Mouse (Mus musculus): ENCODE measurements at regions not wholly inside any gene's neighbourhood (a gene's known extent, or its start where the extent isn't known, plus 50 kb on each side); places are given as distances from the start of the nearest gene placed in this dataset.

DNA sequence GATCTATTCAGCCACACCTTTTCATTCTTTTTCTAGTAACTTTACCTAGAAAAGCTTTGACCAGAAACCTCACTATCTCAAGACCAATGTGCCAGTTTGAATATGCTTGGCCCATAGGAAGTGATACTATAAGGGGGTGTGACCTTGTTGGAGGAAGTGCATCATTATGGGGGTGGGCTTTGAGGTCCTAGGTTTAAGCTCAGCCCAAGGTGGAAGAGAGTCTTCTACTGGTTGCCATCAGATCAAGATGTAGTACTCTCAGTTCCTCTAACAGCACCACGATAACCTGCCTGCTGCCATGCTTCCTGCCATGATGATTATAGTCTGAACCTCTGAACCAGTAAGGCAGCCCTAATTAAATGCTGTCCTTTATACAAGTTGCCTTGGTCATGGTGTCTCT is 105.0 kb upstream of the Cited2 start:
- no peak for DNase-seq

DNA sequence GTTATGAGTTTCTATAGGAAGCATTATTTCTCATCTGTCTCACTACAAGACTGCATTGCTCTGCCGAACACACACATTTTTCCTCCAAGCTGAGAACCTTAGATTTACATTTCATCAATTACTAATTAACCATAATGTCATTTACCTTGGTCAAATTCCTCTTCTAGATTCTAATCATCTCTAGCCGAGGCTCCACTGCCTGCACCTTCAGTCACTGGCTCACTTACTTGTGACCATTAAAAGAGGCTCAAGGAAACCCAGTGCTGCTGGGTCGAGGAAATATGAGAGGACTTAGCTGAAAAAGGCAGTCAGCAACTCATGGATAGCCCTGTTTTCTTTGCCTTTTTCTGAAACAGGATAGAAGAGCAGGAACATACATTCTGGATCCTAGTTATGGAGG is 103.4 kb upstream of the Cited2 start:
- DNase-seq: peak in 1 of 2 experiments; percentile 35

DNA sequence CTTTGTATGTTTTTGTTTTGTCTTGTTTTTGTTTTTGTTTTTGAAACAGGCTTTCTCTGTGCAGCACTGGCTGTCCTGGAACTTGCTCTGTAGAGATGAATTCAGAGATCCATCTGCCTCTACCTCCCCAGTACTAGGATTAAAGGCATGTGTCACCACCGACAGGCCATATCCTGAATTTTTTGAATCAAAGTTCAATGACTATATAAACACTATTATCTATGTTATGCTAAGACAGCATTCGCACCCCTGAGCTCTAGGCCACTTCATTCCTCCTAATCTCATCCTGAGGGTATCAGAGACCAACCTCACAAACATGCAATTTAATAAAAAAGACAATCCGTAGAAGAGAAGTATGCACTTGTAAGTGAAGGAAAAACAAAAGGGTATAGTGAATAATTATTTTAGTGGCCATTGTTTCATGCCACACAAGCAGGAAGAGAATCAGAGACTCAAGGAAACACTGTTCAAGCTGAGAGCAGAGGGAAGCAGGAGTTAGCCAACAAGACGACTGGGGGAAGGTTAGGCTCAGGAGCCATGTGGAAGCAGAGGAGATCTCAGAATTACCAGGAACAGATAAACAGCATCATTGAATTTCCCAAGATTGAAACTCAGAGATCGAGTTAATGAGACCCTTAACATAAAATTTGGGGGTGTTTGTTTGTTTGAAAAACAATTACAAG is 101.2 kb upstream of the Cited2 start:
- no peak for DNase-seq

DNA sequence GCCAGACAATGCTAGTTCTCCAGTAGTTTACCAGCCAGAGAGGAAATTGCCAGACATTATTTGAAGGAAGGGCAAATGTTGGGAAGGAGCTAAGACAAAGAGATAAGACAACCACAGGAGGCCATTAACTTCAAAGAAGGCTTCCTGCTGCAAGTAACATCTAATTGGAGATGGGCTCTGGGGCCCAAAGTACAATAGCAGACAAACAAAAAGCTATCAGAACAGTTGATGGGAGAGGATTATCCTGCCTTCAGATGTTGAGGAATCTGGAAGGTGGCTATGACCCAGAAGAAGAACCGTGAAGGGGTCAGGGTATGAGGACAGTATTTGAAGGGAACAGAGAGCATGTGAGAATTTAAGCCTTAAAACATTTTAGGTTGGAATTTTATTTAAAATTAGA is 100.2 kb upstream of the Cited2 start:
- DNase-seq: no peak

DNA sequence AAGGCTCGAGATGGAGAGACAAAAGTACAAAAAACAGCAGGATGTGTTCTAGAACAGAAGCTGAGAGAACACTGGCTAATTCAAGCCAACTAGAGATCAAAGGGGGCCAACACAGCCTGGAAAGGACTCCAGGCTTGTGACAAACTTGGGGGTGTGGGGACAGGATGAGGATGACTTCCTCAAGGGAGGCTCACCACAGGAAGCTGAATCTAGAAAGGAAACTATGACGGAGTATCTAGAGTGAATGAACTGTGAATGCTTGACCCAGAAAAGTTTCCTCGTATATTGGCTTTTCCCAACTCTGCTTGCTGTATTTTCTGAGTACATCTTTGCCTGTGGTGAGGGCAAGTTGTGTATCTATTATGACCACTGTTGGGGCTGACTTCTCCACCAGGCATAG is 93.3 kb upstream of the Cited2 start:
- DNase-seq: no peak

DNA sequence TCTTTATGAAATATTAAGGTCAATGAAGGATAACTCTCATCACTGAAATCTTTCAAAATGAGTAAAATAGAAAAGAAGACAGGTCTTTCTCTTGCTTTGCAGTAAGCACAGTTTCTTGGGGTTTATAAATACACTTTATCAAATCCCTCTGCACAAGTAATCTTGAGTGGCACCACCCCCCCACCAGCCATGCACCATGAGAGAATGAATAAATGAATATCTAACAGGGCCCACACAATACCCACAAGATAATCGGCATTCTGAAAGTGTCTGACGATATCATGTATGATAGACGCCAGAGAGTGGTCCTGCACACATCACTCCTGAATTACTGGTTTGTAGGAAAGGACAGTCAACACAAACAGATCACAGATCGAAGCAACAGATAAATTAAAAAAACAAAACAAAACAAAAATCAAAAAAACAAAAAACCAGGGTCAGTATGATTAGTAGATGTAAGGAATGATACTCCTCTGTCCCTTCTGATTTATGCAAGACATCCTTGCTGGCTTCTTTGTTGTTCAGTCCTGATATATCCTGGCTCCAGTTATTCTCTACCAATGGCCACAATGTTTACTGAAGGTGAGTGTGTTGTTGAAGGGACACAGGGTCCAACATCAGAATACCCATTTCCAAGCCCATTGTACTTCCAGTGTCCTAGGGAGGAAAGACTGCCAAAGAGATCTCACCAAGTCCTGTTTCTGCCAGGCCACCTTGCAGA is 92.0 kb upstream of the Cited2 start:
- DNase-seq: no peak

DNA sequence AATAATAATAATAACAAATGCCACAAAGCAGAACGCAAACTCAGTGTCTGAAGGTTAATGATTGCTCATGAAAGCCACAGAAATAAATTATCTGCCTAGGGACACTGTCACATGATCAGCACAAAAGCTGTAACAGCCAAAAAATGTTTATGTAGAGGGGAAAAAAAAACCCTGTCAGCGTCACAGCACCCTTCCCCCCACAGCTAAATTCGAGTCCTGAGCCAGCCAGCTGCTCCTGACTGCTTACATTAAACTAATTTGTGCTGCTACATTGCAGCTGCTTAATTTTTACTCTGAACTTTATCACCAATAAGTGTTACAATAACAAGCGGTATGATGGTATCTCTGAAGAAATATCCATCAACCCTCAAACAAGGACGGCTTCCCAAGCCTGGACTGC is 91.2 kb upstream of the Cited2 start:
- DNase-seq: peak; percentile 61 to 73

DNA sequence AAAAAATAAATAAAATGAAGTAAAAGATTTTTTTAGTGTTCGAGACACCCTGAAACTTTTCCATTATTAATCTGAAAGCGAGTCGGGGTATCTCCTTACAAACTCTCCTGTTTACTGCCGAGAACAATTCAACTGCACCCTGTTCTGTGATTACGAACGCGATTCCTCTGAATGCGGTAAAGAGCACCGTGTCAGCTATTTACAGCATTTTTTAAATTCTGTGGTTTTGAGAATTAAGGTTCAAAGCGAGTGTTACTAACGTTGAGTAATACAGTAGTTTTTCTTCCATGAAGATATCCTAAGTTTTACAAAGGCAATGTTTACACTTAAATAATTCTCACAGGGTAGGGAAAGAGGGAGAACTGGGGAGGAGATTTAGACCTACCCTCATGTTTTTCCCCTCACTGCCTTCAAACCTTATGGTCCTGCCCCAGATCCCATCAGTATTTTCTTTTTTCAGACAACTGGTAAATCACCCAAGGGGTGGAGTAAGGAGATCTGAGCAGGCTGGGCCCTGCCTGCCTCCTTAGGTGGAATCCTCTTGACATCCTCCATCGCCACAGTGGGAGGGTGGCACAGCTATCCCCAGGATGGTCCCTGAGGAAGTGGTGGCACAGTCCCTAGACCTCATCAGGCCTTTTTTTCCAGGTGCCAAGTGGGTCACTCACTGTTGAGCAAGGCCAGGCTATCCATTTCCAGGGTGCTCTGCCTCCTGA is 89.9 kb upstream of the Cited2 start:
- DNase-seq: no peak

DNA sequence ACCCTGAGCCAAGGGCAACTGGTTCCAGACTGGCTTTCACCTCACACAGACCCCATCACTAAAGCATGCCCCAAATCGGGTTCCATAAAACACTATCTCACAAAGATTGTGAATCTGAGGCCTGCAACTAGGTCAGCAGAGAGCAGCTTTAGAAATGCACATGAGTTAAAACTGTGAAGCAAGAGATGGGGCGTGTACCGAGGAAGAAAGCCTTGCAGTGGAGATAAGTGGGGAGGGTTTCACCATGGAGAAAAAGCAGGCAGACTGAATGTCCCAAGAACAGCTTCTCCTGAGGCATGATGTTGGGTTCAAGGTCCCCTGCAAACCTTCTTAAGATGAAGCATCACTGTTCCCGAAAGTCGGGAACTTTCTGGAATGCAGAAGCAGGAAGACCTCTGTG is 77.7 kb upstream of the Cited2 start:
- DNase-seq: no peak

DNA sequence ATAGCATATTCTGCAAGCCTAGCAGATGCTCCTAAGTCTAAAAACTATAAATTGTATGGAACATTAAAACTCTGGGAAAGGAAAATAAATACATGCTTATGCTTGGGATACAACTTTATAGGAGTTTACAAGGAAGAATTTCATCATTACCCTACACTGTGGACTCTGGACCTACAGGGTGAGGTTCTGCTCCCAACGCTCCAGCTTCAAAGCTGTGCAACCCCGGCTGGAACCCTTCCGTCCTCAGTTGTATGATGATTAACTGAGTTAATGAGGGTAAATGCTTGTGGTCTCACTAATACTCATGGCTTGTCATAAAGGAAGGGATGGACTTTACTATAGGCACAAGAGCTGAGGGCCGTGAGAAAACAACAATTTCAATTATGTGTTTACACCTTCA is 76.6 kb upstream of the Cited2 start:
- DNase-seq: peak; percentile 14 to 44

DNA sequence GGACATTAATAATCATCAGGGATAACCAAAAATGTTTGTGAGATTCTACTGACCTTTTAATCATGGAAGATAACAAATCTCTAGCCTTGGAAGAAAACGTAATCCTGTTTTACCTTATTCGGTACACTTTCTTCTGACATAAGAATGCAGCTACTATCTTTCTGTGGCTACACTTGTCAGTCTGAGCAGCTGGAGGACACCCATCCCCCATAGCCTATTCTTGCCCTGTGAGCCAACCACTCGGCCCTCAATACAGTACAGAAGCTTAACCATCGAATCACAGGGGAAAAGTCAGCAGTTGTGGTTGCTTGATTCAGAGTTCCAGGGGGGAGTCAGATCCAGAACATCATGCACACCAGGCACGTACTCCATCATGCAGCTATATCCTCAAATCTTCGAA is 74.9 kb upstream of the Cited2 start:
- DNase-seq: no peak

DNA sequence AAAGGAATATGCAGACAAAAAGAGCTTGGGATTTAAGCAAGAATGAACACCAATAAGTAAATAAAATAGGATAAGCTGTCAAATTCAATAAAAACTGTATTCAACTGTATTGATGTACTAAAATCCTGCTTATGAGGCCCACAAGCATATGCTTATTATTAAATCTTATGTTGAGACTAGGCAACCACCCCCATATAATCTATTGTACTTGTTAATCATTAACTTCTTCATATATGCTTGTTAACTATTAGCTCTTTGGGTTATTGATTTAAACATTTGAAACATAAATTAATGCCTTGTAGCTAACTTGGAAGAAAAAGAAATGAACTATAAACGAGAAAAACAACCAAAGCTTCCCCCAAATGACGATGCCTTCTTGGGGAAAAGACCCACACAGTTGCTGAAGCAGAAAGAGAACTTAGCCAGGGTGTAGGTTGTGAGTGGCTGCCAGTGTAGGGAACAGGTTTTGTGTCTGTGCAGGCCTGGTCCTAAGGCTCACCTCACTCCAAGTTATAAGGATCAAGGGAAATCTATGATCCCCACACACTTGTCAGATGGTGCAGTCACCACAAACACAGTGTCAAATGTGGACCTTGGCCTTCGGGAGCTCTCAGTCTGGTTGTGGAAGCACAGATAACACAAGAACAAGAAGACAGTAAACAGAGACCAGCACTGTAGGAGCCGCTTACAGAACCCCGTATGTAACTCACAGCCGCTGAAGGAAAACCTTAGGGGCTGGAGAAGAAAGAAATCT is 71.8 kb upstream of the Cited2 start:
- DNase-seq: no peak

DNA sequence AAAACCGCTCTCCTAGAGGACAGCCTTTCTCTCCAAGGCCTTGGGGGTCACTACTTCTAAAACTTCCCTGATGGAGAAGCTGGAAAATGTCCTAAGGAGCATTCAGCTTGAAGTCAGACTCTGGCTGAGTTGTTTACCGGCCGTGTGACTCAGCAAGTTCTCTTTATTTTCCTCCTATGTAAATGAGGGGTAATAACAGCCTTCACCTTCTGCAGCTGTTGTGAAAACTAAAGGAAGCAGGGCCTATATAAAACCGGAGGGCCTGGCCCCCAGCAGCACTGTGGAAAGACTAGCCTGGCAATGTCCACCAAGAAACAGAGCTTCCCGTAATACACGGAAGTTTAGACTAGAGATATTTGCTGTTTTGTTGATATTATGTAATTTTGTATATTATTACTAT is 69.7 kb upstream of the Cited2 start:
- DNase-seq: no peak

DNA sequence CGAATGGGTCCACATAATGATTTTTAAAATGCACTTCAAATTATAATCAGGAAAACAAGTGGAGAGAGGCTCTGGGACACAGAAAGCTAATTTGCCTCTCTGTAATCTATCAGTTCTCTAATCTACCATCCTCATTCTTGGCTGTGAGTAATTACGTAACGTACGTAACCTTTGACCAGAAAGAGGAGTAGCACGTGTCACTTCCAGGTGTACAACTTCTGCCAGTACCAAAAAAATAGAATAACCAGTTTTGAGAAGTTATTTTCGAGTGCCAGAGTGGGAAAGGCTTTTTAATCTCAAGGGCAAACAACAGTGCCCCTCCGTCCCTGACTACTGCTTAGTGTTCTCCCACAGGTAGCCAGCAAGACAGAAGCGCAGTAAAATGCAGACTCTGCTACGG is 69.2 kb upstream of the Cited2 start:
- no peak for DNase-seq

DNA sequence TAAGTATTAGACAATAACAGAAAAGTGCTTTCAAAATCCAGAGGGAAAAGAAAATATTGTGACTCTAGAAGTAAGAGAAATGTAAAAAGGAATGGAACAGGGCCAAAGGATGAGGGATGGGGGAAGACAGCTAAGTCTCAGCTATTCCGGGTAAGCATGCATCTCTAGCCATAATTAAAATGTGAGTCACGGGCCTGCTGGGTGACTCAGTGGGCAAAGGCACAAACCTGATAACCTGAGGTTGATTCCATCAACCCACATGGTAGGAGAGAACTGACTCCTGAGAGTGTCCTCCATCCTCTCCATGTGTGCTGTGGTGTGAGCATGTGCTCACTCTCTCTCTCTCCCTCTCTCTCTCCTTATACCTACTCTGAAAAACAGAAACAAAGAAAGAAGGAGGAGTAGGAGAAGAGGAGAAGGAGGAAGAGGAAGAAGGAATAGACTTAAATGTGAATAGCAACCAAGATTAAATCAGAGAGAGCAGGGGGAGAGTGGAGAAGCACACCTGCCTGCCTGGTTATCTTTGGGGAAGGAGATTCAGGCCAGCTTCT is 68.6 kb upstream of the Cited2 start:
- no peak for DNase-seq

DNA sequence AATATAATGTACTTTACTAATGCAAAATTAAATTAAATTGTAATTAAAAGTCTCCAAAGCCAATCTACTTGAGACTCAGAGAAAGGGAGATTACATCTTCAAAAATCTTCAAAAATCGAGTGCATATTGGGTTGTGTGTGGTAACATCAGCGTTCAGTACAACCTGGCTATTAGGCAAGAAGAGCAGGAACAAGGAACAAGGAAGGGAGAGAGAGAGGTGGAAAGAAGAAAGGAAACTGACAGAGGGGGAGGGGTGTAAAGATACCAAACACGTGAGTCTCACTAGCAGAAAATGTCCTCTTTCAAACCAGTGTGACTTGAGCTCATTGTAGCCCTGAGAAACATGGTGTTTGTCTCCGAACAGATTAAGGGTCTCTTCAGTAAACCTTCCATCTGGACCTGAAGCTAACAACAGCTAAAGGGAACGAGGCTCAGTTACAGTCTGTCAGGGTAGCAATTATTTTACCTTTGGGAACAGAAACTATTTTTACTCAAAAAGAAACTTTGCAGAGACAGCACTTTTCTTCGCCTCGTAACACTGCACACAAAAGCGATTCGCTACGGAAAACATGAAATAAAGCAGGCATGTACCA is 67.5 kb upstream of the Cited2 start:
- DNase-seq: no peak

DNA sequence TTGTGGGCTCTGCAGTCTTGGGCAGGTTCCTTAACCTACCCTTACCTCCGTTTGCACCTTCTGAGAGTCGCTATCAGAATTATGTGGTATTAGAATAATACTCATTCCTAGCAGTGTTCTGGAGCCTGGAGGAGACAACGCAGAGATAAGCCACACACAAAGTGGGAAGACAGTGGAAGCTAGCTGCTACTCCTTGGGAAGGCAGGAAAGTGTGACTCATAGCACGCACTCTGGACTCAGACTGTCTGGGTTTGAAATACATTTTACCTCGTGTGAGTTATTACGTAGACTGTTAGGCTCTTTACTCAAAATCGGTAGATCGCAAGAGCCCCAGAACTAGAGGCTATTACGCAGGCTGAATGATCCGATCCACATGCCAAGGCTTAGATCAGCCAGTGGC is 66.7 kb upstream of the Cited2 start:
- no peak for DNase-seq

DNA sequence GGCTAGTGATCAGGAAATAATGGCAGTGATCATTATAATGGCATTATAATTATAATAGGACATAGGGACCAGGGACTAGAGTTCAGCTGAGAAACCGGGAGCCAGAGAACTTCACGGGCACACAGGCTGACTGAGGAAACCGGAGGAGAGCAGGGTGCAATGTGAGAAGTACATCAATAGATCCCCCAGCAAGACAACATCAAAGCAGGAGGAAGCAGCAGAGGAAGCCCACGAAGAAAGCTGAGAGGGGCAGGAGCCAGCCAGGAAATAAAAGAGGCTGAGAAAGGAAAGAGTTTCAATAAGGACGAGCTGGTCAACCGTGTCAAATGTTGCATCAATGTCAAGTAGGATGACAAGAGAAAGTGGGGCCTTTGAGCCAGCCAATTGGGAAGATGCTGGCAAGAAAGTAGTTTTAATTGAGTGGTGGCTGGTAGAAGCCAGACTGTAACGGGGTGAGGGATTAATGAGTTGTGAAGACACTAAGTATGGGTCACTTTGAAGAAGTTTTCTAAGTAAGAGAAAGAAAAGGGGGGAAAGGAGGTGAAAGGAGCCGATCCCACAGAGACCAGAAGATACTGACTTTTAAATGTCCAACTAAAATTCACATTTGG is 66.0 kb upstream of the Cited2 start:
- peak in 1 of 2 experiments; percentile 17 for DNase-seq

DNA sequence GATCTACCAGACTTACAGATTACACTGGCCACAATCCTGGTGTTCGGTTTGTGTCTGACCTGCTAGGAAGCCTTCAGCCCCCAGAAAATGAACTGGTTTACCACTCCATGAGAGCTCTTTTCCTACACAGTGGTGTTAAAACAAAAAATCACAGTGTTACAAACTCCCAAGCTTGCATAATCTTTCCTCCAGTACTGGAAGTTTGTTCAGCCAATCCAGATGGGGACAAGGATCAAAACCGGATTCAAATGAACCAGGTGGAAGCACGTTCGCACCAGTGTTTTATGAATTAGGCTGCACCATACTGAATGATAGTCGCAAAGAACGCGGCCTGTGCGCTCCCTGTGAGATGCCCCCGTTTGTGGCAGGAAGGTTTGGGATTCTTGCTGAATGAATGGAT is 63.4 kb upstream of the Cited2 start:
- no peak for DNase-seq

DNA sequence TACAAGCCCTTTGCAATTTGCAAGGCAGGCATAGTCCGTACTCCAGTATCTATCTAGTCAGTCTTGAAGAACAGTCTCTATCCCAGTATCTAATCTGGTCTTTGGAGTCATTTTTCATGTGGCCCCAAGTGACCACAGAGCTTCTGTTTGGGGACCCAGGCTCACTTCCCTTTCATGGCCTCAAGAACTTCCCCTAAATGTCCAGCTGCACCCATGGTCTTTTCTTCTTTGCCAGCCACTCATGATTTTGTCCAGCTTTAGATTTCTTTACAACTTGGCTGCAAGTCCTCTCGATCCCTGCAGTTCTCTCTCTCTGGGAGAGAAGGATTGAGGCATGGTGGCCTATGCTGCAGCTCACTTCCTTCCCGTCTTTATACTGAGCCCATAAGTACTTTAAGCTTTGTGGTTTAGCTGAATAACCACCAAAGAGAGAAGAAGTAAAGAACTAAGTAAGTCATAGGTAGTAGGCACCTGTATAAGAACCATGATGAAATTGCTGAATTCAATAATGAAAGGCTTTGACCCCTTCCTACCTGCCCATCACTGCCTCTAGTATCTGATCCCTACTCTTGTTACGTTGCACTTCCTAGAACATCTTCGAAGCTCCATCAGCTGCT is 62.1 kb upstream of the Cited2 start:
- DNase-seq: no peak

DNA sequence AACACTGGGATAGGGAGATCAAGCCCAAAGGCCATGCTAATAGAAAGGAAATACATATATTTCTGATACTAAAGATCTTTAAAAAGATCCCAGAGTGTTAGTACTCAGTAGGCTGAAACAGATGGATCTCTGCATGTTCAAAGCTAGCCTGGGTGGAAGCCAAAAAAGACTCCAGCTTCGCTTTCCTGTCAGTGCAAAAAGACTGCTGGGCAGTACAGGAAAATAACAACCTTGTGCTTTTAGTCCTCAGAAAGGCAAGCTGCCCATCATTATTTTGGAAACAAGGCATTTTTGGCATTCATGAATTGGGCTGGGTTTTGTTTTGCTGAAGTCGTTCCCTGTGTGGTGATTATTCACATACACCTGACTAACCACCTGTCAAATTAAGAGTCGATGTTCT is 56.9 kb upstream of the Cited2 start:
- DNase-seq: no peak

DNA sequence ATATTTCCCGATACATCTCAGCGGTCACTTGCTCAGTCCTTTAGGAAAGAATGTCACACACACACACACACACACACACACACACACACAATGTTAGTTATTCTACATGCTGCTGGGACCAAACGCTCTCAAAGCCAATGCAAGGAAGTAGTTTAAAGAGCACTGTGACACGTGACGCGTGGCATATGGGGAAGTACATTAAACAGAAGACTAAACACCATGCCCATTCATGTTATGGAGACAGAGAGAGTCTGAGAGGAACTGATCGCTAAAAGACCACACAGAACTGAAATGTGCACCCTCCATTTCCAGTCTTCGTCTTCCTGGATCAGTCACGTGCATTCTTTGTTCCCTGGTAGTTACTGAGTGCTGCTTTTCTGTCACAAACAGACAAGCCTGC is 53.6 kb upstream of the Cited2 start:
- DNase-seq: no peak
